Mouse (Mus musculus) bone marrow, adult 2 months (tissue): Measurements from ENCODE around the gene Onecut1. TPM values are rescaled to one million over a fixed set of nuclear protein-coding genes. Genes with fewer than 3 reads are reported as not detected.

Experiments used
- H3K27ac ChIP-seq: fragments of 200-500 bp; 2 replicates; pipeline ENCODE4 v1.5.1; 2012; ENCODE audit warnings: low read depth, mild to moderate bottlenecking, control low read depth, inconsistent platforms, low read length; ENCODE audit not compliant: control insufficient read depth, poor library complexity, insufficient read depth
- H3K4me1 ChIP-seq: fragments of 200-500 bp; 2 replicates; pipeline ENCODE4 v1.6.1; 2011; ENCODE audit warnings: low read length; ENCODE audit not compliant: control insufficient read depth, insufficient read depth
- H3K4me3 ChIP-seq: fragments of 200-500 bp; replicated peaks from 2 replicates; pipeline ENCODE3; 2011; ENCODE audit warnings: mild to moderate bottlenecking, low read depth, low read length, control low read depth; ENCODE audit not compliant: control insufficient read depth
- CTCF ChIP-seq: fragments of 200-500 bp; IDR thresholded peaks from 2 replicates; pipeline ENCODE4 v1.5.1; 2011; ENCODE audit warnings: low read length, control low read depth; ENCODE audit not compliant: control insufficient read depth, insufficient read depth
- POLR2A ChIP-seq: fragments of 200-500 bp; IDR thresholded peaks from 2 replicates; pipeline ENCODE4 v1.6.1; 2011; ENCODE audit warnings: low read depth, mild to moderate bottlenecking, control low read depth, low read length, borderline replicate concordance; ENCODE audit not compliant: control insufficient read depth
- WGBS: fragments of 180-500 bp; shearing (Covaris S2); methylation state at CpG from one replicate; pipeline ENCODE4 v1.1.7; 2018; 5-methylcytosine and 5-hydroxymethylcytosine counted together
- polyA plus RNA-seq: library from polyadenylated mRNA; stranded (reverse); fragments of >200 nt; gene quantifications from 2 replicates; pipeline ENCODE4 v1.2.4, GENCODE M21; 2011; ENCODE audit warnings: low replicate concordance; ENCODE audit not compliant: missing spikeins, insufficient read depth, insufficient read length

Onecut1 gene
- not detected in 2 replicates for polyA plus RNA-seq

GRCm38 (mm10) chr9:74861561-74861980 is at the start of gene Onecut1:
Gene Onecut1, plus strand, starts transcription at chr9:74861921.
- no peak for TF ChIP-seq POLR2A
- TF ChIP-seq CTCF, result no peak
- WGBS, result under 1% methylated on average over 45 of the region's 45 CpGs
- Histone ChIP-seq H3K4me3 (no peak within 1 kb of the TSS), H3K27ac (no peak within 1 kb of the TSS), H3K4me1 (no peaks in the 10 kb centered on the region; the same call in 1 of the 2 replicates)

GRCm38 (mm10) chr9:74819736-74820511 is 41.8 kb upstream of the Onecut1 start:
- 82% methylated on average over 19 of the region's 19 CpGs for WGBS

GRCm38 (mm10) chr9:74825102-74825501 is 36.6 kb upstream of the Onecut1 start:
- WGBS, result 7% methylated on average over 2 of the region's 2 CpGs
- H3K27ac ChIP-seq, result no peak overlapping the region
- H3K4me1 ChIP-seq, result no peaks in the 10 kb centered on the region
- H3K4me3 ChIP-seq, result no peak overlapping the region
- TF ChIP-seq CTCF (no peak), POLR2A (no peak)

More at GRCm38 (mm10) chr9:74819736-74820511, 41.8 kb upstream of the Onecut1 start:
- TF ChIP-seq CTCF (no peak), POLR2A (no peak)
- H3K4me1 ChIP-seq, result no peaks in the 10 kb centered on the region
- H3K4me3 ChIP-seq, result no peak overlapping the region
- H3K27ac ChIP-seq, result no peak overlapping the region

GRCm38 (mm10) chr9:74829206-74829605 is 32.5 kb upstream of the Onecut1 start:
- Histone ChIP-seq H3K4me1 (no peaks in the 10 kb centered on the region), H3K27ac (no peak overlapping the region), H3K4me3 (no peak overlapping the region)
- no peak for TF ChIP-seq POLR2A
- TF ChIP-seq CTCF, result no peak
- 61% methylated on average over 3 of the region's 3 CpGs for WGBS

GRCm38 (mm10) chr9:74842890-74843289 is 18.8 kb upstream of the Onecut1 start:
- no peaks in the 10 kb centered on the region for H3K4me1 ChIP-seq
- no peak for TF ChIP-seq CTCF
- TF ChIP-seq POLR2A, result no peak
- no peak overlapping the region for H3K4me3 ChIP-seq
- 72% methylated on average over 4 of the region's 4 CpGs for WGBS
- no peak overlapping the region for H3K27ac ChIP-seq

- 9% methylated on average over 33 of the region's 33 CpGs for WGBS
- Histone ChIP-seq H3K4me3 (no peak overlapping the region), H3K4me1 (no peaks in the 10 kb centered on the region), H3K27ac (no peak overlapping the region)
- no peak for TF ChIP-seq CTCF
- no peak for TF ChIP-seq POLR2A
Observed at GRCm38 (mm10) chr9:74846867-74847830, 14.6 kb upstream of the Onecut1 start.

- Histone ChIP-seq H3K4me1 (no peaks in the 10 kb centered on the region), H3K27ac (no peak overlapping the region), H3K4me3 (no peak overlapping the region)
- TF ChIP-seq CTCF (no peak), POLR2A (no peak)
- 2% methylated on average over 46 of the region's 46 CpGs for WGBS
Observed at GRCm38 (mm10) chr9:74848411-74849194, 13.1 kb upstream of the Onecut1 start.
